Mouse (Mus musculus) adrenal gland, adult 18-20 months (tissue): ENCODE measurements around the gene Fam186b. TPM values are rescaled to one million over a fixed set of nuclear protein-coding genes. Genes with fewer than 3 reads are reported as not detected.

Experiments
- DNase-seq, 2 experiments: peaks; one replicate each; pipeline ENCODE4 v3.0.0; 2021 to 2022; ENCODE audit warnings: low spot score in 2 of 2
- long read RNA-seq, 2 experiments: library from polyadenylated mRNA; stranded (forward); transcript quantifications; one replicate each; pipeline ENCODE4 v2.0.0; 2021
- total RNA-seq, 2 experiments: library from RNA; stranded (reverse); gene quantifications; 1 replicate in 1 of 2; 2 replicates in 1 of 2; pipeline ENCODE4 v1.2.3; 2021

Fam186b gene
- total RNA-seq: 1 to 10 TPM; 1.6 to 2.6 TPM
- long read RNA-seq, experiment 1: 0 reads
- long read RNA-seq, experiment 2, partial matches to known transcripts: 0 of 2 reads
- long read RNA-seq, experiment 2, other reads (novel, unspliced or antisense): 2 of 2 reads

DNA sequence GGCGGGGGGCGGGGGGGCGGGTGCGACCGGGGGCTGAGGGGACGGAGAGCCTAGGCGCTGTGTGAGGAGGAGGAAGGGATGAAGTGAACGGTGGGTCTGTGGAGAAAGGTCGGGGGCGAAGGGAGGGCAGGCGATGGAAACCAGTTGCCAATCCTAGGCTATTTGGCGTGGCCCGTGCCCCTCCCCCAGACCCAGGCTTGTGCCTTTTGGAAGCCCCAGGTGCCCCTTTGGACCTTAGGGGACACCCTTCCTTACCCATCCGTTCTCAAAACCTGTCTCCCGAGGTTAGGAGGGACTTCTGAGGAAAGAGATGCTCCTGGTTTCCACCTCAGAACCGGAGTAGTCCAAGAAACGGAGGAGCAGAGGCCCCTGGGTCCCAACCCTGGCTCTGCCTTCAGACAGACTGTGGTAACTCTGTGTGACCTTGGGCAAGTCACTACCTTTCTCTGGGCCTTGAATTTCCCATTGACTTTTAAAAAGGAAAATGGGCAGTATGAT is at the start of gene Fam186b:
Gene Fam186b, minus strand, starts transcription at position 405 of the 498 bp plus-strand sequence.
- DNase-seq: peak; percentile 39 to 46

DNA sequence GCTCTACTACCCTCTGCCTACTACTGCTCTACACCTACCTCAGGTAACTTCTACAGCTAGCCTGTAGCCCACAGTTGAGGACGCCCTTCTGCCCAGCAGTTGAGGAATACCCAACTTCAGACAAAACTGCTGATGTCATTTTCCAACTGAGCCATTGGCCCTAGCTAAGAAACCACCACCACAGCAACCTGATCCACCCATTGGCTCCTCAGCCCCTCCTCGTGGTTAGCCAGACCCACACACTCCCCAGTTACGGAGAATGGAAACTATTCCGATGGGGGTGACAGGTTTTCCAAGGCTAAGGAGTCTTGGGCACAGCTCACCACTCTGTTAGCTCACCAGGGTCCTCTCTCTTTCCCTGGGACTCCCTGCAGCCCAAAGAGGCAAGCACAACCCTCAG is 49.3 kb upstream of the Fam186b start:
- DNase-seq: no peak

DNA sequence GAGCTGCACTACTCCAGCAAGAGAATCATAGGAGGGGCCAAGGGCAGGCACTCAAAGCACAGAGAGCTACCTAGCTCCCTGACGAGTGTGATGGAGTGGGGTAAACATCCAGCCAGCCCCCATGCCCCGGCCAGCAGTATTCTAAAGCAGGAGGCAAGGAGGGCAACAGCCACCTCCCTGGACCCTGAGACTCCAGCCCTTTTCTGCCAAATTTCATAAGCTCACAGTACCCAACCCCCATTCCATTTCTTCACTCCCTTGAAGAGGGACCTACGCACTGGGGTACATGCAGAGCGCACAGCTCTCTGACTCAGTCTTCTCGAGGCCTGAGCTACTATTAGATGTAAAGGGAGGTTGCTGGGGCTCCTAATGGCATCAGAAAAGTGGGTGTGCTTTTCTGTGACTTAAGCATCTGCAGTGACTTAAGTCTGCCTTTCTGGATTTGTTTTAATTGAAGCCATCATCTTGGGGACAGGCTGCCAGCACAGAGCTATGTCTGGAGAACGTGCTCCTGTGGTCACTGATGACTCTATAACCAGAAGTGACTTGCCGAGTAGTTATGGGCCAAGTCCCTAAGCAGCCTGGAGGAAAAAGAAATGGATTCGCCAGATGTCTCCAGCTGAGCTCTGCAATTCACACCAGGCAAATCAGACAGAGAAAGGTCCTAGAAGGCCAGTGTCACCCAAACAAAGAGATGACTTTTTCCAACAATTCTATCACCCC is 48.6 kb upstream of the Fam186b start:
- no peak for DNase-seq

DNA sequence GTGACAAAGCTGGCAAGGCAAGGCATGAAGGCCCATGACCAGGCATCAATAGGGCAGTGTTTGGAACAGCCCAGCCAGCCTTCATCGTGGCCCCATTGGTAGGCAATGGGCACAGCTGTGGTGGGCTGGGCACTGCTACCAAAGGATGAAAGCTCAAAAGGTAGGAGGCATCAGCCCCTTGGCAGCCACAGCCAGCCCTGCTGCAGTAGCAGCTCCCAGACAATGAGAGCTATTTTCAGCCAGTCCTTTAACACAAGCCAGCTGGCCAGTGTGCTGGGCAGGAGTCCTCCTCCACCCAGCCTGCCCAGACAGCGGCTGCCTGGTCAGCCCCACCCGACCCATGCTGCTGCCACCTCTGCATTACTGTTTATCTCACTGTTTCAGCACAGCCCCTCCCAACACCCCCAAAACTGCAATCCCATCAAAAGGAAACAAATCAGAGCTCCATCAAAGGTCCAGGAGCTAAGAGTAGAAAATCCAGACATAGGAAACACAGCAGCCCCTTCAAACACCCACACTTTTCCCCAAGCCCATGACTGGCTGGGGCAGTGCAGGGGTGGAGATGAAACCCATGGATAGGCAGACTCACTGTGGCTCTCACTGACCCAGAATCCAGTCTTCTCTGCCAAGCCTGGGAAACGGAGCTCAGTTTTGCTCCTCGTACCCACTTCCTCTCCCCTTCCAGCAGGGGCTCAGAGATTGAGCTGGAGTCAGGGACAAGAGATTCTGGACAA is 47.9 kb upstream of the Fam186b start:
- no peak for DNase-seq

DNA sequence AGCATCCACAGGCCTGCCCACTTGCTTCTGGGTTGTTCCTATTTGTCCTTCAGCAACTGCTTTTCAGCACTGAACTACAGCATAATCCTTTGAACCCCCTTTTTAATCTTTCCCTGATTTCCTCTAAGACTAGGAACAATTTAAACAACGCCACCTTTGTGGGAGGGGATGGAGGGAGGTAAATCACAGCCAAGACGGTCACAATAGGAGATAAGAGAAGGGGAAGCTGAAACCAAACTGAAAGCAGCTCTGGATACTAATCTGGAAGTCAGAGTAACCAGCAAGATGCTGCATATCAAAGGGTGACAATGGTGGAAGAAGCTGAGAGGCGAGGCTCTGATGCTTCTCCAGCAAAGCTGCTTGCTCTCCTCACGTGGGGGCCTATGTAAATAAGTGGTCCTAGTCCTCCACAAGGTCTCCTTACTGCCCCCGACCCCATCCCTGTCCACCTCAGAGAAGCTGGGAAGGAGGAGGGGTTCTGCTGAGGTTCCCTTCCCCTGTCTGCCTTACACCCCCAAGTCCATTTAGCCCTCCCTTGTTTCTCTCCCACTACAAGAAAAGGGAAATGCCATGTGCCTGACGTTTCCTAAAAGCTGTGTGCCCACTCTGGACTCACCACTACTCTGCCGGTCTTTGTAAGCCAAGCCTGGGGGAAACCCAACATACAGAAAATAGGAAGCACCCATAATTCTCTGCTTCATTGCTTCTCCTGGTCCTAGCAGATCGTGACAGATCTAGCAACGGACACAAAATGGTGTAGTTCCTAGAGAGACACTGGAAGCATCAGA is 46.7 kb upstream of the Fam186b start:
- DNase-seq: no peak

DNA sequence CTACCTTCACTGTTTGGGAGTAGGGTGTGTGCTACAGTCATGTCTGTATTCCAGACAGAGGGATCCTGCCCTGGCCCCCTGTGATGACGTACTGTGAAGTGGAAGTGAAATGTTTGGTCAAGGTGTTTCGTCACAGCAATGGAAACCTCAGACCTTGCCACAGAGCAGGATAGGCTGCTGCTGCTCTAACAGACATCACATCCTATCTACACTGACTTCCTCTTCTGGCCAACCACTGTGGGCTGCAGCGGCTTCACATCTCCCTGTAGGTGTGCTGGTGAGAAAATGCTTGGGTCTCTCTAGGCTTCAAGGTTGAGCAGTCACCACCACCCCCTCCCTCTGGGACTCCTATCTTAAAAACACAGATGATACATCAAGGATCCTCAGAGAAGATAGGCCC is 45.4 kb upstream of the Fam186b start:
- DNase-seq: no peak

DNA sequence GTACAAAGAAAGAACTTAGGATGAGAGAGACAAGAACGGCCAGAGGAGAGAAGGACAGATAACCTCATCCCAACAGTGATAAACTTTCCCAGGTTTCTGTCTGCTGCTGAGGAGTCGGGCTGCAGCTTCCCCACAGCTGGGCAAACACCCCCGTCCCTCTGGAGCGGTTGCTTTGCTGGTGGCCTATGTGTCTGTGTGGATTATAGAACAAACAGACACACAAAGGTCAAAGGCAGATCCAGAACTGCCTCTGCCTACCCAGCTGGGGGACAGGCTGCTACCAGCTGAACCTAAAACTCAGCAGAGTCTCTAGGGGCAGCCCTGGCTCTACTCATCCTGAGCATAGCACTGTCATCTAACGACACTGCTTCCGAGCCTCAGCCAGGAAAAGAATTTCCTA is 44.0 kb upstream of the Fam186b start:
- DNase-seq: no peak

DNA sequence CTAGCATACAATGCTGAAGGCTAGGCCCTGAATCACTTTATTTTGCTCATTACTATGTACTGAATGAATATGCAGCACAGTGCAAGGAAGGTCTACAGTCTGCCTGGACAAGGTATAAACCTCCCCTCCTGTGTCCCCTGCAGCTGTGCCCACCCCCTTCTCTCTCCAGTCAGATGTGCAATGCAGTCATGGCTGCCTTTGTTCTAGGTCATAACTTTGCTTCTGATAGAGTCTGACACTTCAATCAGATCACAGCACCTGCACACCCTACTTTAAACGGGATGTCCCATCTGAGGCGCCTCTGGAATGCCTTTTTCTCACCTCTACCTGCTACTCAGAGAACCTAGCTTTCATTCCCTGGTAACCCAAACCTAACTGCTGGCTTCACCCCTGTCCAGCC is 43.2 kb upstream of the Fam186b start:
- DNase-seq: no peak

DNA sequence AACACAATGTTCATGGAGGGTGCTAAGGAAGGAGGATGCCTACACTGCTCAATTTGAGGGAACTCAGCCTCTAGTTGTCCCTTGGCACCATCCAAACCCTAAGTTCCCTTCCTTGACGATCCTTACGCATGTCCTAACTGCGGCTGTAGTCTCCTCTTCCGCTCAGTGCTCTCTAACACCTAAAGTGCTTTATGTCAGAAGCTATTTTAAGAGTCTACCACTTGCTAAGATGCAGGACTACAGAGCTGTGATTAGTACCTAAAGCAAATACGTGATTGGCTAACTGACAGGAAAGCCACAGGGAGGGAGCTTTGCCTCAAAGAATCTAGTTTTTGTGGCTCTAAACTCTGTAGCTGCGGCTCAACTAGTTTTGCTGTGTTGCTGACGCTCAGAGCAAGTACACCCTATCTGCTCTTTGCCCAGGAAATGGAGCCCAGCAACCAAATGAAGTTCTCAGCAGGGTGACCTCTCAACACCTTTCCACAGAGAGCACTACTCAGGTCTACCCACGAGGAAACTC is 40.2 kb upstream of the Fam186b start:
- no peak for DNase-seq

DNA sequence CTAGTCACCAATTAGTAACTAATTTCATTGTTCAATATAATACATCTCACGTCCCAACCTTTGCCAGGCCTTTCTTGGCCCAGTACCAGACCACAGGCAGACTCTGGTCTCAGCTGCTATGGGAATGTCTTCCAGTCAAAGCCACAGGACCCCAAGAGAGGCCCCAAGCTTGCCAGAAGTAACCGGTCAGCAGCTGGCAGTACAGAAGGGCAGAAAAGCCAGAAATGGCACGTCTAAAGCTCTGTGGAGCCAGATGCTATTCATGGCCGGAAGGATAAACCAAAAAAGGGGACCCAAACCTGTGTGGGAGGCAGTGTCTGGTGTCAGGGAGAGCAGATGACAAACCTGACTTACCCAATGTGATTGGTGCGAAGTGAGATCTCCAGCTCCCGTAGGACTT is 38.8 kb upstream of the Fam186b start:
- no peak for DNase-seq

DNA sequence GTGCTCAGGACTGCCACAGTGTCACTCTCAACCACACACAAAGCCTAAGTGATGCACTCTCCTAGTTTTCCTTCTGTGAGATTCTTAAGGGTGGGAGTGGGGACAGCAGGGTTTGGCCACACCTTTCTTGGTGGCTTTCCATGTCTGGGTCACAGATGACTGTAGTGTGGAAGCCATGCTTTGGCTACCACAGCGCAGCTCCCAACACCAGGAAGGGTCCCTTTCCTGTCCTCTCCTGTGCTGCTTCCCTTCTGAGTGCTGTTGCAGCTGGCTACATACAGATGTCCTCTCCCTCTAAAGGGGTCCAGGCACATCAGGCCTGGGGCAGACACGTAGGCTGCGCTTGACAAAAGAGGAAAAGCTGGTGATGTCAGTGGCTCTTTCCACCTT is 38.0 kb upstream of the Fam186b start:
- no peak for DNase-seq

DNA sequence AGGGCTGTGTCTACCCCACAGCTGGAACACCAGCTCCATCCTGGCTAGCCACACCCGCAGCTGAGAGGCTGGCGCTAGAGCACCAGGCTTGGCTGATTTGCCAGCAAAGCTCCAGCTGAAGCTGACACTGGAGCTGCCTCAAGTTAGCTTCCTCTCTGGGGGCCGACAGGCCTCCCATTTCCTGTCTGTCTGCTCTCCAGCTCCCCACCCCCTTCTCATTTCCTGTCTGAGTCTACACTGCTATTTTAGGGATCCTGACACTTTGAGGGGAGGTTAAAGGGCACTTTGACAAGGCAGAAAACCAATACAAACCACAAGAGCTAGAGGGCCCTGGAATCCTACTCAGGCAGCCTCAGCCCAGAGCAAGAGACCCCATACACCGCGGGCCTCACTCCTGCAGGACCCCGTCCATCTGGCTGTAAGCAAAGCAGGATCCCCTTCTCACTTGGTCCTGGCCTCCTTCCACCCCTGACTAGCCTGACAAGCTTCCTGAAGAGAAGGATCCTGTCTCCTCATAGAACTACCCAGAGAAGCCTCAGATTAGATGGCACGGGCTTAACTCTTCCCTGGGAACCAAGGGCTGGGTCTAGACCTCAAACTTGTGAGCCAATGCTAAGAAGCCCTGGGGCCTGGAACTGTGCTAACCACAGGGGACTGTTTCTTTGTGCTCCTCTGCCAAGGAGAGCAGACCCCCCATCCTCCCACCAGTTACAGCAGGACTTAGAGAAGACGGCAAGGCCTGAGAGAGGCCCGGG is 37.4 kb upstream of the Fam186b start:
- DNase-seq: peak in 1 of 2 experiments; percentile 46

DNA sequence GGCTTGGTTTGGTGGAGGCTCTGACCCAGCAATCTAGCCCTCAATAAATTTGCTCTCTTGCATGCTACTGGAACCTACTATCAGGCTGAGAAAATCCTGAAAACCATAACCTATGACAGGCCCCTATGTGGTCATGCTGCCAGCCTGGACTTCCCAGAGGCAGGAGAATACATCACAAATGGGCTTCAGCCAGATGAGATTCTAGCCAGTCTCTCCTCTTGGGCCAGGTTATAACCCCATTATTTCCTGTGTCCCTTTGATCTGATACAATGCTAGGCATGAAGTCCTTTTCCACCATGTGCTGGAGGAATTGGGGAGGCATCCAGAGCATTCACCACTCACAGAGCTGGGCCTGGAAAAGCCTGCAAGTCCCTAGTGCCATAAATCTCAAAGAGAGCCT is 36.4 kb upstream of the Fam186b start:
- no peak for DNase-seq

DNA sequence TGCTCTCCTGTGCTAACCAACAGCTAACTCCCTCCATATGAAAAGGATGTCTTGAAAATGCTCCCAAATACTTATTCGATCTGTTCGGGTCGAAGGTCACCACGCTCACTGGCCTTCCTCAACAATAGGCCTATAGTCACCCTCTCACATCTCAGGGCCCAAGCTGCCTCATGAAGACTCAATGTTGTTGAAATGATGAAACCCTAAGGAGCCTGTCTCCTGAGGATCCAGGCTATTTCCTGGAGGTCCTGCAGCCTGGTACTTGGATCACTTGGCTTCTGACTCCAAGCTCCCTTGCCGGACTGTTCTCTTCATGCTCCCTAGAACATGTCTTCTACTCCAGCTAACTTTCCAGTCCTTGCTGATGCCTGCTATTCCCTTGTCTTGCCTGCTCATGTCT is 35.7 kb upstream of the Fam186b start:
- DNase-seq: no peak

DNA sequence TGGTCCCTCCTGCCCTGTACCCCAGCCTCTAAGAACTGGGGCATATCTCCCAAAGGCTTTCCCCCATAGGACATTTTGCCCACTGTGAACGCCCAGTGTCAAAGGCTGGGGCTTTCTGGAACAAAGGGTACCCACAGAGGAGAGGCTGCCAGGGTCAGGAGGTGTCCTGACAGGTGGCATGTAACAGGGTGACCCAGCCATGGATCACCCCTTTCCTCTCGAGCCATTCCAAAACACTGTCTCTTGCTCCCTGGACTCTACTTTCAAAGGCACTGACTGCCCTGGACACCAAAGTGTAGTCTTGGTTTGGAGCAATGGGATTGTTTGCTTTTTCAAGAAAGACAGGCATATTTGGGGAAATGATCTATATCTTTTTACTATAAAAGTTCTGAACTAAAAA is 34.6 kb upstream of the Fam186b start:
- DNase-seq: no peak

DNA sequence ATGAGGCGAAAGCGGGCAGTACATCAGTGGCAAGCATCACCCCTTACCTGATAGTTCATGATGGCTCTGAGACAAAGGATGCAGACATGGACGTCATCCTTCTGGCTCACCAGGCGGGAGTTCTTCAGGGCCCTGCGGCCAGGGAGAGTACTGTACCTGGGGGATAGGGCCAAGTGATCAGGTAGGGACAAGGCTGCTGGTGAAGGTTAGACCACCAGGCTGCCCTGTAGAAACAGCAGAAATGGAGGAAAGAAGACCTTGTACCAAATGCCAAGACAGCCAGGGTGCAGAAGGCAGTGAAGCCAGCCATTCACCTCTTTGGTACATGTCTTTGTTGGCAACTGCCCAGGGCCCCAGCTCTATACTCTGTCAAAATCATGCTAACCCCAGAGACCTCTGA is 32.3 kb upstream of the Fam186b start:
- no peak for DNase-seq

DNA sequence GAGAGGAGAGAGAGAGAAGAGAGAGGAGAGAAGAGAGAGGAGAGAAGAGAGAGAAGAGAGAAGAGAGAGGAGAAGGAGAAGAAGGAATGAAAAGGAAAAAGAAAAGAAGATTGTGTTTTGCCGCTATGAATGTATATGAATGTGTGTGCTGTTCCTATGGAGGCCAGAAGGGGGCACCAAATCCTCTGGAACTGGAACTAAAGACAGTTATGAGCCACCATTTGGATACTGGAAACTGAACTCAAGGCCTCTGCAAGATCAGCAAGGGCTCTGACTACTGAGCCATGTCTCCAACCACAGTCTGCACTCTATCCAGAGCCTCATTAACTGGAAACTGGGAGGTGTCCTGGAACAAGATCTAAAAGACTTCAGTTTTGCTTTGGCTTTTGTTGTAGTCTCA is 31.3 kb upstream of the Fam186b start:
- DNase-seq: no peak

DNA sequence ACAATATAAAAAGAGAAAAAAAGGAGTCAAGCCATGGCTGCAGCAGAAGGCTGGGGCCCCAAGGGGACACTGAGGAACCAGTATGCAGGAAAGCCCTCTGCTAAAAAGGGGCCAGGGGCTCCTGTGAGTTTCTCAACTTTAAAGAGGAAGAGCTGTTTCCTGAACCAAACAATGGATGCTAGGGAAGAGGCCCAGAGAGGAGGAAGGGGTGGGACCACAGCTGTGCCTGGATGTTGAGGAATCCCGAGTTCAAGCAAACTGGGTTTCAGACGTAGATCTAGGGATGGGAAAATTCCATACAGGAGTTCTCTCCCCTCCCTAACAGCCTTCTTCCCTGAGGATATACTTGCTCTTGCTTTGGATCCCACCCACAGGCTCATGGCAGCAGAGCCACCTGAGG is 30.7 kb upstream of the Fam186b start:
- no peak for DNase-seq

DNA sequence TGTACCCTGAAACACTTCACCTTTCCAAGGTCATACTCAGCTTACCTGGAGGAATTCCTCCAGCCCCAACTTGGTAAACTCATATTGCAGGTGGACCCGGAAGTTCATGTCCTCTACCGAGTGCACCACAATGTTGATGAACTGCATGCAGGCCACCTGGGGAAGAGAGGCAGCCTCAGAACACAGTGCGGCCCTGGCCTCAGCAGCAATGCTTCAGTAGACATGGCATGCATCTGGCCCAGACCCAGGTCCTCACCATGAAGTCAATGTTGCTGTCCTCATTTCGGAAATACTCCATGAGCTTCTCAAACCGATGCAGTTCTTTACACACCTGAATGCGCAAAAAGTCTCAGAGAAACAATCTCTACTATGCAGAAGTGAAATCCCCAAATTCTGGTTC is 29.9 kb upstream of the Fam186b start:
- DNase-seq: no peak

DNA sequence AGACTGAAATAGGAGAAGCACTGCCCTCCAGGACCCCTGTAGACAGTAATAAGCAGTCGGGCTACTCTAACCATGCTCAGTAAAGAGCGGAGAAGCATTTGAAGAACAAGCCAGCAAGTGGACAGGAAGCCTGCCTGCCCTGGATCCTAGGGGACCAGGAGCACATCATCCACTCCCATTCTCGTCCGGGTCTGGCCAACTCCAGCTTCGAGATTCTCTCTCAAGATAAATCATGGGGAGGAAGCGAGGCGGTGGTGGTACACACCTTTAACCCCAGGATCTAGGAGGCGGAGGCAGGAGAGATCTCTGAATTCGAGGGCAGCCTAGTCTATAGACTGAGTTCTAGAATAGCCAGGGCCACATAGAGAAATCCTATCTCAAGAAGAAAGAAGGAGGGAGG is 28.5 kb upstream of the Fam186b start:
- no peak for DNase-seq

DNA sequence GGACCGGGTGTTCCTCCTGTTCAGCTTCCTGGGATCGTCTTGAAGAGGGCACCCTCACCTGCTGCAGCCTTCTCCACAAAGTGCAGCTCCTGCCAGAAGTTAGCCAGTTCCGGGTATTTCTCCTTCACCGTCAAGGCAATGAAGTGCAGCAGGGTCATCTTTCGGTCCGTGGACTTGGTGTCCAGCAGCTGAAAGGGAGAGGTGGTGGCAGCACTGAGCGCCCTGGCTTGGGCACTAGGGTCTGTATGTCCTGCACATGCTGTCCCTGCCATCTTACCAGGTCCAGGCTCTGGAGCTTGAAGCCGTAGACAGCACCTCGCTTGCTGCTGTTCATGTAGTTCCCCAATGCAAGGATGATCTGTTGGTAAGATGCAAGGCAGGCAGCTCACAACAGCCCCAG is 25.3 kb upstream of the Fam186b start:
- no peak for DNase-seq
